Mouse (Mus musculus) G1E (cell line): ENCODE data around the gene Sptbn4.

Experiments used
- CTCF ChIP-seq: IDR thresholded peaks from 2 replicates; pipeline ENCODE4 v1.5.1; 2012; ENCODE audit warnings: low read depth, low read length, inconsistent platforms, mixed read lengths
- GATA2 ChIP-seq: IDR thresholded peaks from 2 replicates; pipeline ENCODE4 v1.6.1; 2012; ENCODE audit warnings: low read depth, low read length, inconsistent platforms, borderline replicate concordance
- POLR2AphosphoS5 ChIP-seq: IDR thresholded peaks from 2 replicates; pipeline ENCODE4 v1.6.1; 2012; ENCODE audit warnings: low read depth, low read length, inconsistent platforms; ENCODE audit not compliant: insufficient replicate concordance

DNA sequence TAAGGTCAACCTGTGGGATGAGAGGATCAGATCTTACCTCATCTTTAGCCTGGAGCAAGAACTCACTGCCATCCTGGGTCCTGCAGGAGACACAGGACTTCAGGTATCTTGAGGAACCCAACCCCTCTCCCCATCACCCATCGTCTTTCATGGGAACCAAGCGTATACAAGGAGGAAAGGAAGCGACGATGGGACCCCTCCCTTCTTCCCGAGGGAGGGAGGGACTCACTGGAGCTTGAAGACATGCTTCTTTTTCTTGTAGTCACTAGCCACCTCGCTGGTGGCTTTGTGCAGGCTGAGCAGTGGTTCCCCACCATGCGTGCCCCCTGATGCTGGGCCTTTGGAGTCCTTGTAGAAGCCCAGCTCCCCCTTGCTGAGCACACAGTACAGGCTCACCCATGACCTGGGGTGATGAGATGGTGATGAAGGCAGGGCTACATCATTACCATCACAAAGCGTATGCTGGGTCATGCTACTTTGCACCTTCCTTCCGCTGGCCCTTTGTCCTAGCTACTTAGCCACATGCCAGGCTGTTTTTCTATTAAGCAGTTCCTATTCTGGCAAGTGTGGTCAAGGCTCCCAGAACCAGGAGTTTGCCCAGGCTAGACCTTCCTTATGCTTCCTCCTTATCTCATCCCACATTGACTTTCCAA lies 87.7 kb downstream of the Sptbn4 start:
- TF ChIP-seq GATA2 (no peak), CTCF (no peak), POLR2AphosphoS5 (no peak)
